Mouse (Mus musculus) heart, postnatal 0 days (tissue): ENCODE measurements around the gene Bbs9.

Experiments used
- CTCF ChIP-seq: IDR thresholded peaks from 2 replicates; pipeline ENCODE4 v1.5.1; 2016; ENCODE audit warnings: antibody characterized with exemption, control low read depth, low read depth
- EP300 ChIP-seq: IDR thresholded peaks from 2 replicates; pipeline ENCODE4 v1.6.1; 2016; ENCODE audit warnings: antibody characterized with exemption, low read depth

- TF ChIP-seq CTCF (no peak), EP300 (no peak)
Measured at GRCm38 (mm10) chr9:22453501-22453924, 22.0 kb upstream of the Bbs9 start.
